Mouse (Mus musculus) embryo, embryonic 11.5 days (tissue): ENCODE data around the gene Olfr978.
"Not testable (repeated sequence)": the region's sequence is repeated elsewhere in the genome, so short reads cannot be mapped to it uniquely, and the experiment has no call there.

Source experiments
- DNase-seq: peaks from one replicate; pipeline ENCODE4 v3.0.0-alpha.2; 2012; ENCODE audit warnings: low read depth, low spot score

Olfr978 gene

DNA sequence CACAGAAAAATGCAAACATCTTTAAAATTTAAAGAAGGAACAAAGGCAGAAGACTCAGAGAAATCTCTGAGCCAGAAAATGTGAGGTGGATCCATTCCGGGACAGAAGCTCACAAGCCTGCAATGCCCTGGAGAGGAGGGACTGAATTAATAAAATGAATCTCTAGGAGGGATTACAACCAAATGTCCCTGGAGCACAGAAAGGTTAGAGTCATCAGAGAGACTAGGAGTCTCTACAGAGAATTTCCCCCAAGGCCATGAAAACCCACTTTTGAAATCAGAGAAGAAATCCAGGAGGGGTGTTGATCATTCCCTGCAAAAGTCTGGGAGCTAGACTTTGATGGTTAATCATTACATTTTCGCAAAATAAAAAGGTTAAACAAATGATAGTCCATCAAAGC, at the start of gene Olfr978:
Gene Olfr978, plus strand, starts transcription at position 301 of the 400 bp plus-strand sequence.
- DNase-seq: no peak

DNA sequence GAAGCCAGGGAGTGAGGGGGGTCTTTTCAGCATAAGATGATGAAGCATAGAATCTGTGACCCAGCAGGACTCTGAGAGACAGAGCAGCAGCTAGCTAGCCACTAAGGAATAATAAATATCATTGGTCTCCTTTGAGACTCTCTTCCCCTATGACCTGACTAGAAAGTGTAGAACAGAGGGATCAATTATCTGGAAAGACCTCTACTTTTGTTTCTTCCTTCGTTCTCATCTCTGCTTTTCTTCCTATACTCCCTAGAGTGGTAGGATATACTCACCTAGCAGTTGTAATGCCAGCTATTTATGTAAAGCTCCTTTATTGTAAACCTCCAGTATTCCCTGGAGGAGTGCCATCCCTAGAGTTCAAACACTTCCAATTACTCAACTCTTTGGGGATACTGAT, 40.0 kb upstream of the Olfr978 start, which contains the start of gene Olfr975:
Gene Olfr975, minus strand, starts transcription at position 101 of the 400 bp plus-strand sequence.
- DNase-seq: no peak

DNA sequence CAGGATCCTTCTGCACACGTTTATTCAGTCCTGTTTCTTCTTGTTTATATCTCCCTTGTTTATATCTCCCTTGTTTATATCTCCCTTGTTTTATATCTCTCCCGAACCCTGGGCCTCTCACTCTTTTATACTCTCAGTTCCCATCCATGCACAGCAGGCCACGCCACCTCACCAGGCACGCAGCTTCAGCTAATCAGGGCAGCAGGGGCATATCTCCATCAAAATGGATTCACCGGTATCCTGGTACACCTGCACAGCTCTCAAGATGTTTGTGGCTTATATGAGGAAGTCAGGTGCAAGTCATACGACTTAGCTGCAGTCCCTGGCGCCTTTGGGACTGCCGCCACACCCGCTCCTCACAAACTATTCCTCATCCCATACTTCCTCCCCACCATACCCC, 30.9 kb upstream of the Olfr978 start, which contains the start of gene Olfr976:
Gene Olfr976, minus strand, starts transcription at position 101 of the 400 bp plus-strand sequence.
- DNase-seq: not testable (repeated sequence)

DNA sequence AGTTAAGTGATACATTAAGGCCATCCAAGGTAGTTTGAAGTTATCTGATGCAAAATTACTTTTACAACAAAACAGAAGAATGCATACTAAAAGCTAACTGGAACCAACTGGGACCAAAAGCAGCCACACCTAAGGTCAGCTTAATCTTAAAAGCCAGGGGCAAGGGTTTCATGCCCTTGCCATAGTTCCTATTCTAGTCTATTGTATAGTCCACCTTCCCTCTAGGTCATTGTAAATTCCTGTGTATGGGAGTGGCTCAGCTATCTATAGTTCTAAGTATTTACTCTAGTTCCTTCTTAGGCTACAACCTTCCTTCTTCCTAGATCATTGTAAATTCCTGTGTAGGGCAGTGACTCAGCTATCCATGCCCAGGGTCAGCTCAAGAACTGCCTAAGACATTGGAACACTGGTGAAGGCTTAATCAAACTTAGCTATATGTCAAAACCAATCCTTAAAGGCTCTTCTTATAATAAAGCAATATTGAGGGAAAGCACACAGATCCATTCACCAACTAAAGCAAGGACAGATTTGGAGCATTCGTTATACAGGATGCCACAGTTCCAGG, 15.2 kb upstream of the Olfr978 start:
- DNase-seq: not testable (repeated sequence)

DNA sequence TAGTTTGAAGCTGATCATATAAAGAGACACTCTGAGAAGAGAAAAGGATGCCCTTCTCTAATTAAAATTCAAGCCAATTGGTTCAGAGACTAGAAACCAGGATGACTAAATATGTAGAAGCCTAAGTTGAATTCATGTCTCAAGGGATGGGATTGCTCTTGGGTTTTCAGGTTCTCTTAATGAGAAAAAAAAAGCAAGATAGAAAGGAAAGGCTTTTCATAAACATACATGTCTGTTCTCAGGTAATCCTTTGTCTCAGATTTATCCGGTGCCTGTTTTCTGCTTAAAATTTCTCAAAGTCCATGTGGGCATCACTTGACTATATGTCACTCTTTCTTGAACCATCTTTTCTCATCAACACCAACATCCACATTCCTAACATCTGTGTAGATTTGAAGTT, 11.5 kb downstream of the Olfr978 start, which contains the start of gene Olfr979:
Gene Olfr979, minus strand, starts transcription at position 101 of the 400 bp plus-strand sequence.
- no peak for DNase-seq

DNA sequence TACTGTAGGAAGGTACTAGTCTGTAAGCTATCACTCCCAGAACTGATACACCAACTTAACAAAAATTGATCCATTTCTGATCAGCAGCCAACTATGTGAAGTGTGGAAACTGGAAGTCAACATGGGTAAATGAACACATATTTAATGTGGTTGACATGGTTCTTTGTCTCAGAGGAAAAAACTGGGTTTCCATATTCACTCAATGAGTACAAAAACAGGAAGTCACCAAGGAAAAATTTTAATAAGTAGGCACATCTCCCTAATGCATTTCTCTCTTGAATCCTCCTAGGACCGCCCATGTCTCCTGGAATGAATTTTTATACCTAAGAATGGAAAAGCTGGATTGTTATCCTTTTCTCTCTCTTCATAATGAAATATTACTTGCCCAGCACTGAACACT, 17.6 kb downstream of the Olfr978 start, which contains the start of gene Olfr980:
Gene Olfr980, minus strand, starts transcription at position 101 of the 400 bp plus-strand sequence.
- no peak for DNase-seq

DNA sequence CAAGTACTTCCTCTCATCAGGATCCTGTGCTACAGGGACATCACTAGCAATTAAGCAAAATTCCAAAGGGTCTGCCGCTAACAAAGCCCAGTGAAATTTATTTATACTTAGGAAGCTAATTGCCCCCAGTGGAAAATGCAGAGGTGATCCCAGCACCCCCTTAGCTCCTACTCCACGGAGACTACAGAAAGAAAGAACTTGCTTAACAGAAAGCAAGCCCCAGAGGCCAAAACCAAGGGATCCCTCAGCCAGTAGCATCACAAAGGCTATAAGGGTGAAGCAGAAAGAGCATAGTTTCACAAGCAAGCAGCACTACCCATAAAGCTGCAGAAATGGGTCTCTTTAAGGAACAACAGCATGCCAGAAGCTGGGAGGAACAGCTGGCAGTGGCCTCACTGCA, 29.3 kb downstream of the Olfr978 start, which contains the start of gene Olfr981:
Gene Olfr981, plus strand, starts transcription at position 301 of the 400 bp plus-strand sequence.
- no peak for DNase-seq
